Mouse (Mus musculus) embryonic facial prominence, embryonic 14.5 days (tissue): ENCODE data around the gene Dpysl4. TPM values are rescaled to one million over a fixed set of nuclear protein-coding genes. Genes with fewer than 3 reads are reported as not detected.

Experiments
- ATAC-seq: fragments of 200-750 bp; cut with Nextera tagmentation; 2 replicates; pipeline ENCODE4 v1.8.0; 2017; ENCODE audit warnings: low read depth, moderate number of reproducible peaks, moderate TSS enrichment
- DNase-seq: peaks from one replicate; pipeline ENCODE4 v3.0.0-alpha.2; 2015; ENCODE audit warnings: low spot score
- H3K27ac ChIP-seq: fragments of 300-500 bp; sonication (generic); replicated peaks from 2 replicates; pipeline ENCODE4 v1.5.1; 2014; ENCODE audit warnings: low read depth, mild to moderate bottlenecking, low read length, moderate library complexity
- H3K27me3 ChIP-seq: fragments of 300-500 bp; sonication (generic); replicated peaks from 2 replicates; pipeline ENCODE4 v1.6.1; 2014; ENCODE audit warnings: low read length; ENCODE audit not compliant: control insufficient read depth, insufficient read depth
- H3K36me3 ChIP-seq: fragments of 300-500 bp; sonication (generic); 2 replicates; pipeline ENCODE4 v1.6.1; 2014; ENCODE audit warnings: low read length, mixed read lengths; ENCODE audit not compliant: control insufficient read depth, insufficient read depth
- H3K4me1 ChIP-seq: fragments of 300-500 bp; sonication (generic); 2 replicates; pipeline ENCODE4 v1.6.1; 2014; ENCODE audit warnings: antibody characterized with exemption, low read length; ENCODE audit not compliant: control insufficient read depth, insufficient read depth
- H3K4me2 ChIP-seq: fragments of 300-500 bp; sonication (generic); 2 replicates; pipeline ENCODE4 v1.6.1; 2014; ENCODE audit warnings: low read depth, mild to moderate bottlenecking, low read length, moderate library complexity, mixed read lengths
- H3K4me3 ChIP-seq: fragments of 300-500 bp; sonication (generic); 2 replicates; pipeline ENCODE4 v1.5.1; 2014; ENCODE audit warnings: low read depth, mild to moderate bottlenecking, low read length
- H3K9ac ChIP-seq: fragments of 300-500 bp; sonication (generic); 2 replicates; pipeline ENCODE4 v1.6.1; 2014; ENCODE audit warnings: low read depth, mild to moderate bottlenecking, low read length, moderate library complexity, mixed read lengths
- H3K9me3 ChIP-seq: fragments of 300-500 bp; sonication (generic); 2 replicates; pipeline ENCODE4 v1.6.1; 2016; ENCODE audit warnings: low read length; ENCODE audit not compliant: control insufficient read depth
- WGBS: fragments of 180-500 bp; shearing (Covaris S2); extraction: QIAGEN DNeasy Blood & Tissue Kit; methylation state at CpG from one replicate; pipeline ENCODE4 v1.1.7; 2014; 5-methylcytosine and 5-hydroxymethylcytosine counted together
- polyA plus RNA-seq: library from polyadenylated mRNA; unstranded; fragments of >200 nt; fragmentation: Nextera tagmentation; extraction: Ambion mirVana; gene quantifications from 2 replicates; pipeline ENCODE4 v1.2.1, GENCODE M21; 2014

Dpysl4 gene
- polyA plus RNA-seq, 1 experiment from 2014 or later = 19.8 TPM

DNA sequence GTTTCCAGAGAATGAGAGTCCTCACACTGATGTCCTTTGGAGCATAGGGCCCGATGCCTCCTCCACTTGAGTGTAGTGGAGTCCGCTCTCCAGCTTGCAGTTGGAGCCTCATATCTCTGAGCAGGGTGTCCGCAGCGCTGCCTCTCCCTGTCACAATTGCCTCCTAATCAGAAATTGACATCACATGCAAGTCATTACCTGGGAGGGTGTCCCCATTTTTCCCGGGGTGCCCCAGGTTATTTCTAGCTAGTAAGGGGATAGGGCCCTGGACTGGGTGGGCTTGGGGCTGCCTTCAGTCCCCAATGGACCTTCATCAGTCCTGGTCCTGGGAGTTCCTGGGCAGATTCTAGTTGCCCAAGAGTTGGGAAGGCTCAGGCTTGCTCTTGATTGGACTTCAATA is 6.9 kb downstream of the Dpysl4 start:
- no peak overlapping the region for H3K4me3 ChIP-seq
- no peak overlapping the region for H3K4me2 ChIP-seq
- no peak overlapping the region for H3K27ac ChIP-seq
- H3K9me3 ChIP-seq = no peaks in the 10 kb centered on the region
- ATAC-seq (no peak), DNase-seq (no peak)
- H3K9ac ChIP-seq = no peak overlapping the region
- H3K27me3 ChIP-seq = no peaks in the 10 kb centered on the region
- peaks cover 20% of the 10 kb centered on the region; the same call in 1 of the 2 replicates for H3K36me3 ChIP-seq
- H3K4me1 ChIP-seq = peaks cover 6% of the 10 kb centered on the region; the same call in 1 of the 2 replicates
- WGBS = 94% methylated on average over 5 of the region's 5 CpGs

DNA sequence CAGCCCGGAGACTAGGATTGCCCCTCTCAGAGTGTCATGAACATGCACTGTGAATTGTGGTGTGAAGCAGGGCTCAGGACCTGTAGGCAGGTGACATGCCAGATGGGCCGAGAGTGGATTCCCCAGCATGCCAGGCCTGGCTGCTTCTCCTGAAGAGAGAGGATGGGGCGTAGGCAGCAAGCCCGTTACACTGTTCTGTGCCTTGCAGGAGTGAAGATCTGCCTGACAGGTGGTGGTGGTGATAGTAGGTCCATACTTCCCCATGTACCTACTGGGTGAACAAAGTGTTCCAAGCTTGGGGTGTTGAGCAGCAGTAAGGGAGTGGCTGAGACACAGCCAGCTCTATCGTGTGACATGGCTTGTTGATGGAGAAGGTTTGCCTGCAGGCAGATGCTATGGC is 7.3 kb downstream of the Dpysl4 start:
- H3K27me3 ChIP-seq = no peaks in the 10 kb centered on the region
- no peaks in the 10 kb centered on the region for H3K9me3 ChIP-seq
- H3K4me2 ChIP-seq = no peak overlapping the region
- 0 out of 2 replicates have a peak, but pooled peaks cover 1% of the 10 kb centered on the region for H3K4me1 ChIP-seq
- no peak overlapping the region for H3K27ac ChIP-seq
- WGBS = 91% methylated on average over 5 of the region's 5 CpGs
- no peak overlapping the region for H3K4me3 ChIP-seq
- ATAC-seq = no peak
- DNase-seq = no peak
- no peak overlapping the region for H3K9ac ChIP-seq
- peaks cover 20% of the 10 kb centered on the region; the same call in 1 of the 2 replicates for H3K36me3 ChIP-seq

DNA sequence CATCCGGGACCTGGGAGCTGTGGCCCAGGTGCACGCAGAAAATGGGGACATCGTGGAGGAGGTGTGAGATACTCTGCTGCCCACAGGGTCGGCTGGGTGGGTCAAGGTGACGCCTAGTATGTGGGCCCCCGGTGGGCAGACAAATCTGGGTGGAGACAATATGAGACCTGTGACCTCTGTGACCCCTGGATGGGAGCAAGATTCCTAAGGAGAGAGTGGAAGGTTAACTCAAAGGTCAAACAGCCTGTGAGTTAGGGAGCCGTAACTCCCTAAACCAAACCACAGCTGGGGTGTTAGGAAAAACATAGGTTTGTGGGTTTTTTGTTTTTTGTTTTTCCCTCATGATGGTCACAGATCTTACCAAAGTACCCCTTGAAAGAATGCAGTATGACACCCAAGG is 8.0 kb downstream of the Dpysl4 start:
- no peak for DNase-seq
- Histone ChIP-seq H3K9ac (no peak overlapping the region), H3K4me3 (no peak overlapping the region), H3K27ac (no peak overlapping the region), H3K36me3 (peaks cover 20% of the 10 kb centered on the region; the same call in 1 of the 2 replicates), H3K4me1 (no peaks in the 10 kb centered on the region), H3K9me3 (no peaks in the 10 kb centered on the region), H3K4me2 (no peak overlapping the region), H3K27me3 (no peaks in the 10 kb centered on the region)
- 76% methylated on average over 7 of the region's 7 CpGs for WGBS
- ATAC-seq = no peak

DNA sequence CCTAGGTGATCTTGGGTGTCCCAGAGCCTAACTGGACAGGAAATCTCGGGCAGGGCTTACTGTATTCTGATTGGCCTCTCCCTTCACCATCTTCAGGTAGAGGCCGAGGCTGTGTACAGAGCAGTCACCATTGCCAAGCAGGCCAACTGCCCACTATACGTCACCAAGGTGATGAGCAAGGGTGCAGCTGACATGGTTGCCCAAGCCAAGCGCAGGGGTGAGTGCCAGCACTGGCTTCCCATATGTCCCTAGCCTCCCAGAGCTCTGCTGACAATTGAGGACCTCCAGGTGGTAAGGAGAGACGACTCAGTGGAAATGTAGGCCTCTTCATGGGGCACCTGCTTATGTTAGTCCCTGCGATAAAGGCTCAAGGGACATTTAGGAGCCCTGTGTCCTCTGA is 9.0 kb downstream of the Dpysl4 start:
- H3K9me3 ChIP-seq = no peaks in the 10 kb centered on the region
- H3K4me1 ChIP-seq = no peaks in the 10 kb centered on the region
- DNase-seq = no peak
- ATAC-seq = no peak
- H3K36me3 ChIP-seq = peaks cover 16% of the 10 kb centered on the region; the same call in 1 of the 2 replicates
- no peak overlapping the region for H3K9ac ChIP-seq
- H3K27ac ChIP-seq = no peak overlapping the region
- H3K4me2 ChIP-seq = no peak overlapping the region
- H3K4me3 ChIP-seq = no peak overlapping the region
- H3K27me3 ChIP-seq = no peaks in the 10 kb centered on the region
- WGBS = 84% methylated on average over 6 of the region's 6 CpGs

DNA sequence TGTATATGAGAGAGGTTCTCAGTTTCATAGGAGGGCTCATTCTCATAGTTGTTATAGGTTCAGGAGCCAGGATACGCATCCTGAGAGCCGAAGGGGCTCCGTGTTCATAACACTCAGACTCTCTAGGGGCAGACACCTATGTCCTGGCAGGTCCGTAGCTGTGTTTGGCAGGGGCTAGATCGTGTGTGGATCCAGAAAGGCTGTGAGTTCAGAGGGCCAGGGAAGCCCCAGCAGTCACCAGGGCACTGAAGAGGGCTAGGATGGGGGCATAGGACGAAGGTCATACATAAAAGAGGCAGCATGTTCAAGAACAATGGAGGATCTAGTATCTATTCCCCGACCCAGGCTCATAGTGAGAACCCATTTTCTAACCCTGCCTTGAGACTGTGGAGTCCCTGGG is 9.5 kb downstream of the Dpysl4 start:
- Histone ChIP-seq H3K27ac (no peak overlapping the region), H3K36me3 (peaks cover 11% of the 10 kb centered on the region; the same call in 1 of the 2 replicates), H3K9ac (no peak overlapping the region), H3K4me3 (no peak overlapping the region), H3K4me1 (no peaks in the 10 kb centered on the region), H3K27me3 (no peaks in the 10 kb centered on the region), H3K4me2 (no peak overlapping the region), H3K9me3 (no peaks in the 10 kb centered on the region)
- 89% methylated on average over 7 of the region's 7 CpGs for WGBS
- no peak for DNase-seq
- no peak for ATAC-seq

DNA sequence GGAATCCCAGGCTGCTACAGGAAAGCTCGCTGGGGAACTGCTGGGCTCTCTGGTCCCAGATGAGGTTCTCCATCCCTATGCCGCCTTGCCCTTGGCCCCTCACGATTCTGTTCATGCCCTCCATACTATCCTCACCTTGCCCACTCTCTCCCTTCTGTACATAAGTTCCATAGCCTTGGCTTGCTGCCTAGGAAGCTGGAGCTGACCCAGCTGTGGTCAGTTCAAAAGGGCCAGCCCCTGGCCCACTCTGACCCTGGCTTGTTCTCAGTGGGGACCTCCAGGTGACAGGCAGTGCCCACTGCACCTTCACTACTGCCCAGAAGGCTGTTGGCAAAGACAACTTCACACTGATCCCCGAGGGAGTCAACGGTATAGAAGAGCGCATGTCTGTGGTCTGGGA is 10.6 kb downstream of the Dpysl4 start:
- Histone ChIP-seq H3K36me3 (peaks cover 4% of the 10 kb centered on the region; the same call in 1 of the 2 replicates), H3K27me3 (no peaks in the 10 kb centered on the region), H3K27ac (no peak overlapping the region), H3K4me3 (no peak overlapping the region), H3K9ac (no peak overlapping the region), H3K4me2 (no peak overlapping the region), H3K4me1 (no peaks in the 10 kb centered on the region), H3K9me3 (no peaks in the 10 kb centered on the region)
- no peak for ATAC-seq
- DNase-seq = no peak
- WGBS = 90% methylated on average over 6 of the region's 6 CpGs

DNA sequence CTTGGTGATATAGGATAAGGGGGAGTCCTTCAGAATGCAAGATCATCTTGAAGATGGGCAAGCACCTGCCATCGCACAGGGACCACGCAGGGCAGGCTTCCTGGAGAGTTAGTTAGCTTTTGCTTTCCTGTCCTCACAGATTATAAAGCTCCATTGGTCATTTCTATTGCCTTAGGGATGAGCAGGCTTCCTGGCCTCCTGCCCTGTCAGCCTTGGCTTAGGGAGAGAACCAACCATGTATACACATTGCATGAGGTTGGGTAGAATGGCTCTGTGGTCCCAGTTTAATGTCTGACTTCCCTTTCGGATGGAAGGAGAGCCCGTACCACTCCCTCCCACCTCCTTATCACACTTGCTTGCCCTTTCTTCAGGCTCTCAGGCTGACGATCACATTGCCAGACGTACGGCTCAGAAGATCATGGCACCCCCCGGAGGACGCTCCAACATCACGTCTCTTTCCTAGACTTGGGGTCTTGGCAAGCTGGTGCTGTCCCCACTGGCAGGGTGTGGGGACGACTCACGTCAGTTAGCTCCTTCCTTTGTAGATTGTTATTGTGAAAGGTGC is 14.8 kb downstream of the Dpysl4 start:
- Histone ChIP-seq H3K4me2 (no peak overlapping the region), H3K36me3 (no peaks in the 10 kb centered on the region; the same call in 1 of the 2 replicates), H3K4me1 (no peaks in the 10 kb centered on the region), H3K27ac (no peak overlapping the region), H3K27me3 (no peaks in the 10 kb centered on the region), H3K9me3 (no peaks in the 10 kb centered on the region), H3K9ac (no peak overlapping the region), H3K4me3 (no peak overlapping the region)
- ATAC-seq = no peak
- WGBS = 70% methylated on average over 12 of the region's 12 CpGs
- no peak for DNase-seq

DNA sequence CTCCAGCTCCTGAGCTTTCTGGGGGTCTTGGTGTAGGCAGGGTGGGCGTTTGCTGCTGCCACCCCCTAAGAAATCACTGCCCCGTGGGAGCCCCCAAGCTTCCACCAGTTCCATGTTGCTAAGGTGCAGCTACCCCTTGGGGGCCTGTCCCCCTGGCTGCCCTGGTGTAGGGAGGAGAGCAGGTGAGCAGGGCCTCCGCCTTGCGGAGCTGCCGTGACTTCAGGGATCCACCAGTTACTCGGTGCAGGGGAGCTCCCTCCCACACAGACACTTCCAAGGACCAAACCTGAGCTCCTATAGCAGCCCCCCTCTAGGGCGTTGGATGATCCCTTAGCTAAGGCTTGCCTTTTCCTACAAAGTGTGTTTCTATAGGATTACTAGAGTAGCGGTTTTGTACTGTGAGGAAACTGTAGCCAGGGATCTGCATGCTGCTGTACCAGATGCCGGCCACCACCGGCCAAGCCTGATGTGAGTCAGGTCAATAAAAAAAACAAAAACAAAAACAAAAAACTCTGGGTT is 15.5 kb downstream of the Dpysl4 start:
- Histone ChIP-seq H3K9ac (no peak overlapping the region), H3K4me1 (no peaks in the 10 kb centered on the region)
- 71% methylated on average over 9 of the region's 10 CpGs for WGBS

DNA sequence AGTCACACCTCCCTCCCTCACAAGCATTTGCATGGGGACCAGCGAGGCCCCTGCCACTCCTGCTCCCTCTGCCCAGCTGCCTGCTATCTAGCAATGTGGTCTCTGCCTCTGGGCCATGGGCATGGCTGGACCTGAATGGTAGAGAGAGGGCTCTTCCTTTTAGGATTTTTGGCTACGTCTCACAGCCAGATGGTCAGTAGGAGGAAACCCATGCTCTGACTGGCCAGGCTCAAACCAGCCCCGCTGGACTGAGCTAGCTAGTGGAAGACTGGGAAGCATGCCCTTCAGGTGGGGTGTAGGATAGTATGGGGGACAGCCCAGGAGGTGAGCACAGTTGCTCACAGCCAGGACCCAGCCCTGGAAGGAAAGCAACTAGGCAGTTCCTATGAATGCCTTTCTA is 16.0 kb downstream of the Dpysl4 start:
- DNase-seq = no peak
- no peak overlapping the region for H3K4me3 ChIP-seq
- H3K9me3 ChIP-seq = no peaks in the 10 kb centered on the region
- 78% methylated on average over 3 of the region's 3 CpGs for WGBS
- no peaks in the 10 kb centered on the region for H3K27me3 ChIP-seq
- no peak overlapping the region for H3K27ac ChIP-seq
- no peak for ATAC-seq
- H3K4me1 ChIP-seq = no peaks in the 10 kb centered on the region
- H3K36me3 ChIP-seq = no peaks in the 10 kb centered on the region; the same call in 1 of the 2 replicates
- no peak overlapping the region for H3K9ac ChIP-seq
- no peak overlapping the region for H3K4me2 ChIP-seq

More for the DNA sequence above, 15.5 kb downstream of the Dpysl4 start:
- no peak overlapping the region for H3K4me3 ChIP-seq
- no peak overlapping the region for H3K27ac ChIP-seq
- H3K9me3 ChIP-seq = no peaks in the 10 kb centered on the region
- DNase-seq (no peak), ATAC-seq (no peak)
- H3K4me2 ChIP-seq = no peak overlapping the region
- H3K36me3 ChIP-seq = no peaks in the 10 kb centered on the region; the same call in 1 of the 2 replicates
- no peaks in the 10 kb centered on the region for H3K27me3 ChIP-seq
